8 mouse cellular contexts compared by ENCODE assay signal in genomic region chr12:113013021-113013491, GRCm38 (mm10). TPM values are rescaled to one million over a fixed set of nuclear protein-coding genes. Genes with fewer than 3 reads are reported as not detected.
DNase-seq lines count a peak whose midpoint lies in the region; ATAC-seq lines count a peak whose summit lies in the region.

No protein-coding gene starts in this region.

- ATAC-seq in stomach, embryonic 16.5 days (ENCODE audit: insufficient read depth, low FRiP score), result no peak

- H3K4me3 ChIP-seq in stomach, embryonic 16.5 days (replicated peaks; ENCODE audit: low read length), result no peak overlapping the region

- peak; percentile 34 for DNase-seq in embryo, embryonic 11 days
- no peak for DNase-seq in embryo, embryonic 9.5 days (ENCODE audit: extremely low spot score)
- DNase-seq in cerebellum, postnatal 10 days, result peak; percentile 69 to 72
- peak; percentile 40 for DNase-seq in gastrocnemius, postnatal 25 days
- DNase-seq in layer of hippocampus, adult 9-11 months, result peak; percentile 94
- DNase-seq in lung, postnatal 10 days, result peak; percentile 73
- no peak for DNase-seq in urinary bladder, postnatal 25 days (ENCODE audit: low spot score)

- no peaks in the 10 kb centered on the region for H3K9me3 ChIP-seq in stomach, embryonic 16.5 days (replicated peaks; ENCODE audit: control insufficient read depth, low read length)

- H3K4me2 ChIP-seq in stomach, embryonic 16.5 days (ENCODE audit: low read depth, low read length), result peak overlapping the region; percentile 55

- H3K4me1 ChIP-seq in stomach, embryonic 16.5 days (ENCODE audit: control insufficient read depth, insufficient read depth, low read length), result peaks cover 29% of the 10 kb centered on the region

- no peaks in the 10 kb centered on the region for H3K36me3 ChIP-seq in stomach, embryonic 16.5 days (ENCODE audit: control insufficient read depth, insufficient read depth, low read length)

- peak overlapping the region; percentile 94 for H3K27ac ChIP-seq in stomach, embryonic 16.5 days (ENCODE audit: low read length)

- WGBS in stomach, embryonic 16.5 days, result 57% methylated on average over 3 of the region's 3 CpGs

- H3K9ac ChIP-seq in stomach, embryonic 16.5 days (ENCODE audit: low read length), result peak overlapping the region; percentile 87

- no peaks in the 10 kb centered on the region for H3K27me3 ChIP-seq in stomach, embryonic 16.5 days (ENCODE audit: control insufficient read depth, insufficient read depth, low read length)

RNA-seq across cellular contexts. Expression of gene Pacs2, which starts 1.3 kb away (rescaled TPM):
- 10 to 100 TPM; 34.7 to 38.5 TPM for total RNA-seq in gastrocnemius, postnatal 25 days (2021)
- polyA plus RNA-seq in stomach, embryonic 16.5 days (2015; fragmentation: Nextera tagmentation; extraction: Ambion mirVana), result 9.7 and 11.2 TPM in 2 replicates

RNA-seq across cellular contexts. Expression of gene Brf1, which starts 12.6 kb away (rescaled TPM):
- total RNA-seq in gastrocnemius, postnatal 25 days (2021), result 10 to 100 TPM; 19.3 to 19.4 TPM
- polyA plus RNA-seq in stomach, embryonic 16.5 days (2015; fragmentation: Nextera tagmentation; extraction: Ambion mirVana), result 50.3 and 53.9 TPM in 2 replicates

RNA-seq across cellular contexts. Expression of gene Btbd6, which starts 36.8 kb away (rescaled TPM):
- total RNA-seq in gastrocnemius, postnatal 25 days (2021), result 10 to 100 TPM; 12.6 to 13.1 TPM
- 16.2 and 20.6 TPM in 2 replicates for polyA plus RNA-seq in stomach, embryonic 16.5 days (2015; fragmentation: Nextera tagmentation; extraction: Ambion mirVana)

Comparison
In these comparisons a context has a peak if more than half of its experiments do, and no peak if none do; other contexts are left out.
1. DNase-seq: peak in embryo, embryonic 11 days (single experiment), cerebellum, postnatal 10 days (2 of 2), gastrocnemius, postnatal 25 days (single experiment), layer of hippocampus, adult 9-11 months (single experiment) and lung, postnatal 10 days (single experiment); none in embryo, embryonic 9.5 days (single experiment) and urinary bladder, postnatal 25 days (single experiment).